Mouse (Mus musculus): ENCODE results near the gene Agtr1a.

The Agtr1a gene

DNA sequence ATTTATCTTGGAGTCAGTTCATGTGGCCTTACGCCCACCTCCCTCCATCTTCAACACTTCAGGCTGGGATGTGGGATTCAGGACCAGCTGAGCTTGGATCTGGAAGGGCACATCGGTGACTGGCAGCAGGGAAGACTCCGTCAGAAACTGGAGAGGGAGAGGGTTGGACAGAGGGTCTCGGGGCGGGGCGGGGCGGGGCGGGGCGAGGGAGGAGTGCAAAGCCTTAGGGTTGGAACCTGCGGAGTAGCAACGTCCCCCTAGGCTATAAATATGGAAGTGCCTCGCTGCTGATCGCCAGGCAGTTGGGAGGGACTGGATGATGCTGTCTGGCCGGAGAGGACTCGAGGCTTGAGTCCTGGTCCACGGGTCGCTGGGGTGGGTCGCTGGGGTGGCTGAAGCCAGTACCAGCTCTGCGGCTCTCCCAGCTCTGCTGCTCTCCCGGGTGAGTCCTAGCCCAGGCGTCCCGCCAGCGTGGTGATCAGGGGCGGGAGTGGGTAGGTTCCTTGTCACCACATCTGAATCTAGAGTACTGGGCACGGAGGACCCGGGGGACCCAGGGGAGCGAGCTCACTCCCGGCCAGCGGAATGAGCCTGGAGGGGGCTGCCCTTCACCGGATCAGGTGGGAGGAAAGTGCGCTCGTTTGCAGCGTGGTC lies at the start of gene Agtr1a:
Agtr1a (plus strand) TSS at position 294 of the 654 bp plus-strand sequence.
- peak; percentile 48 for DNase-seq

DNA sequence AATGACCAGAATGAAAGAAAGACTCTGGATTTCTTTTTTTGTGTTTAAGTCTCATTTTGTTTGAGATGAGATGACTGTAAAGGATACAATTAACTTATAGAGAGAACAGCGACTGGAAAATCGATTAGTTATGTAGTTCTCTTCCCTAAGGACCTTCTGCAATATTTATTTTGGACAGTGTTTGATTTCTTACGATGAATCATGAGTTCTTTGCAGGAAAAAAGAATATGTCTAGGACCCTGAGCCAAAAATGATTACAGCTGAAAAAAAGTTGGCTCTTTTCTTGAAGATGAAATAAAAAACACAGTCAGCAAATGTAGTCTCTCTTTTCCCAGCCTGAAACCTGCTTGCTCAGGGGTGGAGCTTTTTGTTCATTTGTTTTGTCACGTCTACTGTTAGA lies 26.0 kb upstream of the Agtr1a start:
- no peak for DNase-seq

- DNase-seq = no peak
Measured at GRCm38 (mm10) chr13:30324669-30325346, 11.4 kb upstream of the Agtr1a start.

DNA sequence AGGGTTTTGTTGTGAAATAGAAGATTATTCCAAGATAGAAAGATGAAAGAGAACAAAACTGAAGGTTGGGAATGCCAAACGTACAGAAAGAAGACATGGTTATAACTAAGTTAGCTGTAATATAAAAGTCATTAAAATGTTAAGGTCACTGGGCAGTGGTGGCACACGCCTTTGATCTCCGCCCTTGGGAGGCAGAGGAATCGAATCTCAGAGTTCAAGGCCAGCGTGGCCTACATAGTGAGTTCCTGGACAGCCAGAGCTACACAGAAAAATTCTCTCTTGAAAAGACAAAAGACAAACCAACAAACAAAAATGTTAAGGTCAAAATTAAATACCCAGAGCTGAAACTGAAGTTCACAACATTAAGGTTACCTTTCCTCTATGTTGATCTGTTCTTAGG lies 5.2 kb upstream of the Agtr1a start:
- no peak for DNase-seq

DNA sequence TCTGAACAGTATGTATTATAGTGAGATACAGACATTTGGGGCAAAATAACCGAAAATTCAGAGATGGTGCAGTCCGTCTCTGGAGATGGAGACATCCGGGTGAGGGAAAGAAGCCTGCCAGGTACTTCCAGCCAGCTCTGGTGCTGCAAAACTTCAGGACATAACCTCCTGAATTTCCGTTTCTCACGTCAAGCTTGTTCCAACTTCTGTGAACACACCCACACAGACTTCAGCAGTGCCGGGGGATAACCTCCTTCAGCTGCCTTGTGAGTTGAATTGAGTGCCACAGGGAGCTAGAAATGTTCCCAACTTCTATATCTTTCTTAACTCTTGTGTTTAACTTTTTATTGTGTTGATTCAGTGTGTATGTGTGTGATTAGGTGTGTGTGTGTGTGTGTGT lies 4.4 kb upstream of the Agtr1a start:
- DNase-seq = no peak

DNA sequence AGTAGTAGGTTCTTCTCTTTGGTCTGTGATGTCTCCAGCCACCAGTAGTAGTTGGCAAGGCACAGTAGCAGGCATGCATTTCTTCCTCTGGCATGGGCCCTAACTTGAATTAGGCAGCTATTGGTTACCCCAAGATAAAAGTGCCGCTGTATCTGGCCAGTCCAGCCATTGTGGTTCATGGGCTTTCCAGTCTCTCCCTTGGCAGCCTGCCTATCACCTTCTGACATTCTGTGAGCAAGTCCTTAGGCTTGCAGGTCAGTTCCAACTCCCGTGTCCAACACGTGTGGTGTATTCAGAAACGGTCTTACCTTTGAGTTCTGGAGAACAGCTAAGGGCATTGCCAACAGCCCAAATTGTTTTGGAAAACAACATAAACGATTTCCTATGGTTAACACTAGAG lies 3.7 kb upstream of the Agtr1a start:
- DNase-seq = no peak

GRCm38 (mm10) chr13:30334667-30335066 lies 1.6 kb upstream of the Agtr1a start:
- DNase-seq = no peak

DNA sequence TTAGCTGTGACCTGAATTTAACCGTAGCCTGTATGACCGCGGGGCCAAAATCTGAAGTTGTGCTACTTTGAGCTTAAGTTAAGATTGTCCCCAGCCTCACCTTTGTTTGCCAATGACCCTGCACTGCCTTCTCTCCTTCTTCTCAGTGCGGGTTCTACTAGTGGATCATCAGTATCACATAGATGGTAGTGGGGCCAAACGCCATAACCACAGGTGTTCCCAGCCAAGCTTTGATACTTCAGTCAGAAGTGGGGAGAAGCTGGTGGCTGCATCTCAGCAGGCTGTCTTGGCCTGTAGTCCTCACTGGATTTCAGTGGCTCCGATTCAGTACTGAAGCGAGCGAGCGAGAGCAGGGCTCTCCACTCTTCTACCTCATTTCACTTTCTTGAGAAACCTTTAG lies 672 bp downstream of the Agtr1a start:
- DNase-seq = peak; percentile 17

DNA sequence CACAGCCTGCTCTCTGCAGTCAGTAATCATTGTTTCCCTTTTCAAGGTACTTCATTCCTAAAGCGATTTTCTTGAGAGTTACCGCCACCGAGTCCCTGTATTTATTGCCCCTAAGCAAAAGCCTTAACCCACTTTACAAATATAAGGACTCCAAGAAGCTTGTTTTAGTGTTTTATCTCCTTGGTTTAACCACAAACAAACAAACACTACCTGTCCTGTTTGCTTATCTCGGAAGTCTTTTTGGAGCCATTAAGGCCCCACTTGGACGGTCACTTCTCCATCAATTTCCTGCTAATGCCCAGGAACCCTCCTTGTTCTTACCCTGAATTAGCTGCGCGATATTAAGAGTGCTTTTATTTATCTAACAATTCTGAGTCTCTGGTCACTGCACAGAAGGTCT lies 1.4 kb downstream of the Agtr1a start:
- no peak for DNase-seq

- peak; percentile 25 for DNase-seq
Measured at GRCm38 (mm10) chr13:30338576-30338975, 2.3 kb downstream of the Agtr1a start.

- no peak for DNase-seq
Measured at GRCm38 (mm10) chr13:30339927-30340326, 3.7 kb downstream of the Agtr1a start.

GRCm38 (mm10) chr13:30341987-30342898 lies 6.0 kb downstream of the Agtr1a start:
- no peak for DNase-seq

- no peak for DNase-seq
Measured at GRCm38 (mm10) chr13:30345427-30345913, 9.2 kb downstream of the Agtr1a start.

GRCm38 (mm10) chr13:30346881-30347280 lies 10.6 kb downstream of the Agtr1a start:
- no peak for DNase-seq

DNA sequence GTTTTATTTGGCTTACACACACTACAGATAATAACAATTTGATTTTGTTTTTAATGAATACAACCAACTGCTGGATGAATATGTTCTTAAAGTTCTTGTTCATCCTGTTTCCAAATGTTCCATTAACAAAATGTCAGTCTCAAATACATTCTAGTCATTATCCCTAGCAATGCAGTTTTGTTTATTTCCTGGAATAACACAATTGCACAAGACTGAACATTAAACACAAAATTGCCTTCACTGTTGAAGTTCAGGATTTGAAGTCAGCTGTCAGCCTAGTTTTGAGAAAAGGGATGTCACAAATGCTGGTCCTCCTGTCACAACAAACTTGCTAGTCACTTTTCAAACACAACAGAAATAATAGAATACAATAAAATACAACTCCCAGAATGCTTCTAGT lies 12.1 kb downstream of the Agtr1a start:
- no peak for DNase-seq

- no peak for DNase-seq
Measured at GRCm38 (mm10) chr13:30351966-30352365, 15.7 kb downstream of the Agtr1a start.

- no peak for DNase-seq
Measured at GRCm38 (mm10) chr13:30354991-30355580, 18.8 kb downstream of the Agtr1a start.

DNA sequence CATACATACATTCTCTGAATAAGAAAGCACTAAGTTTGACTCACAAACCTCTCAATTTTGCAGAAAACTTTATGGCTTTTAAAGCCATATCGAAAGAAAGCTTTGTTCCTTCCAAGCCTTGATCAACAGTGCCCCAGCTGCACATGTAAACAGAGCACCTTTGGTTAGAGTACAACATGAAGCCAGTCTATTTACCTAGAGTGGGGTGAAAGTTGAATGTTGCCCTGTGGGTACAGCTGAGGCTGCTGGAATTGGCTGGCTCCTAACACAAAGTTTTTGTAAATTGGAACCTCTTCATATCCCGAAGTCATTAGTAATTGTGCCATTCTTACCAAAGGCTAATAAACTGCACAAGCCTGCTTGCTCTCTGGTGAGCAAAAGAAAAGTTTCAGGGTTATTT lies 19.7 kb downstream of the Agtr1a start:
- DNase-seq = no peak

- DNase-seq = no peak
Measured at GRCm38 (mm10) chr13:30358456-30359168, 22.4 kb downstream of the Agtr1a start.

GRCm38 (mm10) chr13:30359886-30360285 lies 23.6 kb downstream of the Agtr1a start:
- DNase-seq = no peak

DNA sequence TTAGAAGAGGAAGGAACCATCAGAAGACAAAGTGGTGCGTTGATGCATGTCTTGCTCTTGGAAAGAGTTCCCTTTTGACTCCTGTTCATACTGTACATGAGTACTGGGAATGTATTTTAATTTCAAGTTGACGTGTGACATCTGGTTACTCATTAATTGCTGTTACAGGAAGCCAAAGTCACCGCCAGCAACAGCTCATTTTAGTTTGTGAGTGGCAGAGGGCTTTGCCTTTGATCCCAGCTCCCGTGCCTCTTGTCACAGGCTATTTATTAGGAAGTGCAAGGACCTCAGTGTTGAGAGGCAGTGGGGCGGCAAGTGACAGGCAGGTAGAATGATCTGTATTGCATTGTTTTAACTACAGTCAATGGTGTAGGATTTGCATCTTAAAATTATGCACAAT lies 24.8 kb downstream of the Agtr1a start:
- peak; percentile 56 for DNase-seq

DNA sequence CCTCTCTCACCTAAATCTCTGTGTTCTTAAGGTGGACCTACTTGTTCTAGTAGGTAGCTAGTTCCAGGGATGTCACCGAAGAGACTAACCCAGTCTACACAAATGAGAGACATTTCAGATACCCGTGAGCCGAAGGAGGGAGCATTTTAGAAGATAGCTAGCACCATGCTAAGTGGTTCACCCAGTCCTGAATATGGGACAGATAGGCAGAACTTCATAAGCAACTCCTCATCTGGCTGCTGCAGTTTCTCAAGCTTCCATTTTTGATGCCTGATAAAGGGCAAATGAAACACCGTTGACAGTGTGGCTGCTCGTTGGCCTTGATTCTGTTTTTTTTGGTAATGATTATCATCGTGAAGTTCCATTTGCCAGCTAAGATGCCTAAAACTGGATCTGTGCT lies 25.8 kb downstream of the Agtr1a start:
- no peak for DNase-seq

Data from kidney, adult 11 months (tissue).